Mouse (Mus musculus): ENCODE measurements around the gene Traf1.

DNA sequence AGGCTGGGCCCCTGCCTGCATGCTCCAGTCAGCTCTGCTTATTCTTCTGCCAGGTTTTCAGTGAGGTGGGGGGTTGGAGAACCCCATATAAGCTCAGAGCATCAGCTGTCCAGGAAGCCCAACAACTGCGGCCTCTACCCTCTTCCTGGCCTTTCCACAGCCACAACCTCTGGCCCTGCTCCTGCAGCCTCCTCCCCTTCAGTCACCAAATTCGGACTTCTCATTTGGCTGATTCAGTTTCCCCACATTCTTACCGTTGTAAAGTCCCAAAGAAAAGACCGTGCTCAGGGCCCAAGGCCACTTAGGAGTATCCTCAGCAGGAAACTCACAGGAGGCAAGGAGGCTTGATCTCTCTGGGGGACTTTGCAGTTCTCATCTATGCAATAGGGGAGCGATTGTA, 4.6 kb downstream of the Traf1 start:
- TF ChIP-seq POLR2A (IDR thresholded peaks at IDR 0.05; ENCODE audit: borderline replicate concordance, extremely low read depth, insufficient read depth, insufficient read length, poor library complexity, severe bottlenecking) (no peak), CTCF (IDR thresholded peaks at IDR 0.05; ENCODE audit: borderline replicate concordance, extremely low read depth, insufficient read depth, insufficient read length) (no peak)

All from brain, embryonic 14.5 days (tissue).